Mouse (Mus musculus) T-helper 1 cell (primary cell): ENCODE results near the gene Gm21972.

ENCODE experiments used
- in situ Hi-C: fragments of 300-600 bp; cut with MboI, MseI; formaldehyde crosslinking; loops from one replicate; pipeline ENCODE4 v1.15.1; 2025; ENCODE audit warnings: high pct_unique_total_duplicates

The Gm21972 gene

GRCm38 (mm10) chr1:86133337-86133736 is at the start of gene Gm21972:
TSS of gene Gm21972 (plus strand) at chr1:86133637.
- in situ Hi-C loops: no loop called here

- in situ Hi-C loops: no loop called here
Measured at GRCm38 (mm10) chr1:86094413-86094812, 39.0 kb upstream of the Gm21972 start.

GRCm38 (mm10) chr1:86105054-86105453 is 28.4 kb upstream of the Gm21972 start:
- in situ Hi-C loops: no loop called here

- in situ Hi-C loops: no loop called here
Measured at GRCm38 (mm10) chr1:86111779-86112178, 21.7 kb upstream of the Gm21972 start, which contains the start of gene Htr2b. TSS of gene Htr2b (minus strand) at chr1:86111970.

- in situ Hi-C loops: no loop called here
Measured at GRCm38 (mm10) chr1:86114141-86114540, 19.3 kb upstream of the Gm21972 start.

- in situ Hi-C loops: loop anchor here (5.0 kb wide), 1 partner anchor 37 kb away; no protein-coding TSS in a partner anchor
Measured at GRCm38 (mm10) chr1:86119549-86119948, 13.9 kb upstream of the Gm21972 start.

- in situ Hi-C loops: no loop called here
Measured at GRCm38 (mm10) chr1:86126036-86126435, 7.4 kb upstream of the Gm21972 start.

- in situ Hi-C loops: no loop called here
Measured at GRCm38 (mm10) chr1:86135315-86135714, 1.9 kb downstream of the Gm21972 start.

GRCm38 (mm10) chr1:86141081-86141480 is 7.6 kb downstream of the Gm21972 start:
- in situ Hi-C loops: no loop called here

GRCm38 (mm10) chr1:86143165-86143564 is 9.7 kb downstream of the Gm21972 start:
- in situ Hi-C loops: no loop called here

GRCm38 (mm10) chr1:86144001-86144944 is 10.8 kb downstream of the Gm21972 start:
- in situ Hi-C loops: no loop called here

- in situ Hi-C loops: no loop called here
Measured at GRCm38 (mm10) chr1:86146293-86146692, 12.9 kb downstream of the Gm21972 start.

- in situ Hi-C loops: no loop called here
Measured at GRCm38 (mm10) chr1:86147557-86147956, 14.1 kb downstream of the Gm21972 start.

GRCm38 (mm10) chr1:86148161-86148560 is 14.7 kb downstream of the Gm21972 start:
- in situ Hi-C loops: no loop called here

- in situ Hi-C loops: no loop called here
Measured at GRCm38 (mm10) chr1:86150929-86151328, 17.5 kb downstream of the Gm21972 start.

GRCm38 (mm10) chr1:86151376-86151775 is 17.9 kb downstream of the Gm21972 start:
- in situ Hi-C loops: no loop called here

- in situ Hi-C loops: no loop called here
Measured at GRCm38 (mm10) chr1:86152618-86153017, 19.2 kb downstream of the Gm21972 start.

GRCm38 (mm10) chr1:86154133-86154823 is 20.8 kb downstream of the Gm21972 start, which contains the start of gene Armc9:
TSS of gene Armc9 (plus strand) at chr1:86154780.
- in situ Hi-C loops: no loop called here

GRCm38 (mm10) chr1:86154824-86155164 is 21.4 kb downstream of the Gm21972 start:
- in situ Hi-C loops: no loop called here

- in situ Hi-C loops: no loop called here
Measured at GRCm38 (mm10) chr1:86156075-86156474, 22.6 kb downstream of the Gm21972 start.

GRCm38 (mm10) chr1:86156595-86156994 is 23.2 kb downstream of the Gm21972 start:
- in situ Hi-C loops: no loop called here

- in situ Hi-C loops: no loop called here
Measured at GRCm38 (mm10) chr1:86160059-86160458, 26.6 kb downstream of the Gm21972 start.

- in situ Hi-C loops: no loop called here
Measured at GRCm38 (mm10) chr1:86160479-86160878, 27.0 kb downstream of the Gm21972 start.
